Mouse (Mus musculus) embryonic stem cell, embryonic (primary cell): ENCODE data around the gene Ints7.

Source experiments
- CTCF ChIA-PET, 4 experiments: fragments of 300-600 bp in 2 of 4; fragments of 350-600 bp in 2 of 4; sonication (Branson Sonifier 250); formaldehyde crosslinking; loops; one replicate each; lab custom pipeline; 2022; ENCODE audit warnings: inconsistent platforms in 2 of 4; lab: Charles Lee
- POLR2A ChIA-PET, 4 experiments: fragments of 300-600 bp in 2 of 4; fragments of 350-600 bp in 2 of 4; sonication (Branson Sonifier 250); formaldehyde crosslinking; loops; one replicate each; lab custom pipeline; 2022; ENCODE audit warnings: antibody characterized with exemption in 4 of 4, inconsistent platforms in 1 of 4; lab: Charles Lee

Gene Ints7

DNA sequence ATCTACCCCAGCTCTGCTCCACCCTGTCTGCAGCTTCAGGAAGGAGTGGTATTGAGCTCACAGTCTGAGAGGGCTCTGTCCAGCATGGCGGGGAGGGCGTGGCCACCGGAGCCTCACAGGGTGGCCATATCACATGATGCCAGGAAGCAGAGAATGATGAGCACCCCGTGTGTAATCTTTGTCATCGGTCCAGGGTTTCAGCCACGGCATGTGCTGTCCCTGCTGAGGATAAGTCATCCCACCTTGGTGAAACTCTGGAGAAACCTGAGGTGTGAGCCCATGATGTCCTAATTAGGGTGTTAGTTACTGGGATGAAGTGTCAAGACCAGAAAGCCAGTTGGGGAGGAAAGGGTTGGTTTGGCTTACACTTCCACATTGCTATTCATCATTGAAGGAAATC lies 33.6 kb downstream of the Ints7 start:
- CTCF ChIA-PET = interaction anchor here in 2 of 4 experiments (1.0 to 2.6 kb wide), 7 partner anchors 22 to 209 kb away, joined by 3 to 8 read pairs (median 4); partner anchors contain the start of genes Dtl (in 2 of the 2) and Ints7 (in 2 of the 2)
- POLR2A ChIA-PET = interaction anchor here in 2 of 4 experiments (0.9 to 4.4 kb wide), 8 partner anchors 12 to 212 kb away, joined by 3 to 23 read pairs (median 3); partner anchors contain the start of genes Dtl (in 2 of the 2), Ints7 (in 2 of the 2) and Nek2 (in 1 of the 2)

DNA sequence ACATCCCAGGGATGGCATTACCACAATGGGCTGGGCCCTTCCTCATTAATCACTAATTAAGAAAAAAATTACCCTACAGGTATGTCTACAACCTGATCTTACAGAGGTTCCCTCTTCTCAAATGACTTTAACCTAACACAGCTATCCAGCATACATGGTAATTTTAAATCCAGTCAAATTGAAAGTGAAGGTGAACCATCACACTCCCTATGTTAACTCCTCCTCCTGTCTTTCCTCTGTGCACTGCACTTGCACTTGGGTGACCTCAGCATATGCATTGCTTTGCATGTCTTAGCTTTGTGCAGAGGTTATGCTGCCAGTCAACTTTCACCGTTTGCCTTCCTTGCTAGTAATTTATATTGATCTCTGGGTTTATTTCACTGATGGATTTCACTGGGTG lies 34.1 kb downstream of the Ints7 start:
- ChIA-PET CTCF (interaction anchor here in 2 of 4 experiments (1.0 to 1.4 kb wide), 4 partner anchors 23 to 52 kb away, joined by 3 to 6 read pairs (median 4); partner anchors contain the start of genes Dtl (in 2 of the 2) and Ints7 (in 2 of the 2)), POLR2A (interaction anchor here in 2 of 4 experiments (1.0 to 4.4 kb wide), 4 partner anchors 13 to 212 kb away, joined by 3 to 23 read pairs (median 4); partner anchors contain the start of genes Dtl (in 2 of the 2), Ints7 (in 2 of the 2) and Nek2 (in 1 of the 2))

DNA sequence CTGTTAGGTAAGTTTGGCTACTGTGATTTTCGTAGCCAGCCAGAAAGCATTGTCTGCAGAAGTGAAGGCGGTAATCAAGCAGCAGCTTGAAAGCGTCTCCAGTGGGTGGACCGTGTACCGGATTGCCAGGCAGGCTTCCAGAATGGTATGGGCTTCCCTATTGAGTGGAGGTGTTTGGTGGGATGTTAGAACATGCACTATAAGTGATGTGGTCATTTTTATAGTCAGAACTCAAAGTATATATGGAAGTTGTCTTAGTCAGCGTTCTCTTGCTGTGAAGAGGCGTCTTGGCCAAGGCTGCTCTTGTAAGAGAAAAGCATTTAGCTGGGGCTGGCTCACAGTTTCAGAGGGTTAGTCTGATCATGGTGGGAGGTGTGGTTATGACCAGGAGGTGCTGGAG lies 34.9 kb downstream of the Ints7 start:
- CTCF ChIA-PET = interaction anchor here in 1 of 4 experiments (1.3 kb wide), 1 partner anchor 35 kb away, joined by 4 read pairs; the partner anchor contains the start of genes Dtl and Ints7
- POLR2A ChIA-PET = interaction anchor here in 2 of 4 experiments (1.1 to 4.4 kb wide), 5 partner anchors 11 to 211 kb away, joined by 3 to 23 read pairs (median 3); partner anchors contain the start of genes Dtl (in 1 of the 2), Ints7 (in 1 of the 2) and Nek2 (in 1 of the 2)

GRCm38 (mm10) chr1:191611686-191612085 lies 36.2 kb downstream of the Ints7 start:
- CTCF ChIA-PET = interaction anchor here in 1 of 4 experiments (0.6 kb wide), 1 partner anchor 305 kb away, joined by 17 read pairs; no protein-coding TSS in a partner anchor
- POLR2A ChIA-PET = interaction anchor here in 3 of 4 experiments (0.7 to 1.7 kb wide), 9 partner anchors 11 to 36 kb away, joined by 3 to 7 read pairs (median 3); partner anchors contain the start of genes Dtl (in 2 of the 3) and Ints7 (in 2 of the 3)

DNA sequence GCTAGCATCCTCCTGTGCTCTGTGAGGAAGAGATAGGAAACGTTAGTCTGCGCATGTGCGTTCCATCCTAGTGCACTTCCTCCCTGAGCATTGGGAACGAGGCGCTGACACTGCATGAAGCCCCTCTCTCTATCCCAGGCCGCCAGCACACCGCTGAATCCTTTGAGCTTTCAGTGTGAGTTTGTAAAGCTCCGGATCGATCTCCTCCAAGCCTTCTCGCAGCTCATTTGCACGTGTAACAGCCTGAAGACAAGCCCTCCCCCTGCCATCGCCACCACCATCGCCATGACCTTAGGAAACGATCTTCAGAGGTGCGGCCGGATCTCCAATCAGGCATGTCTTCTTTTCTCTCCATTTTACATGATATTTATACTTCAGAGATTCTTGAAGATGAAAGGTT lies 37.4 kb downstream of the Ints7 start:
- POLR2A ChIA-PET = interaction anchor here in 3 of 4 experiments (0.6 to 1.1 kb wide), 4 partner anchors 9 to 69 kb away, joined by 3 to 4 read pairs (median 4); no protein-coding TSS in a partner anchor
- CTCF ChIA-PET = interaction anchor here in 1 of 4 experiments (0.9 kb wide), 1 partner anchor 205 kb away, joined by 3 read pairs; no protein-coding TSS in a partner anchor

- ChIA-PET POLR2A (interaction anchor here in 2 of 4 experiments (0.6 to 4.9 kb wide), 7 partner anchors 9 to 219 kb away, joined by 3 to 24 read pairs (median 4); partner anchors contain the start of genes Dtl (in 2 of the 2) and Ints7 (in 2 of the 2)), CTCF (interaction anchor here in 2 of 4 experiments (0.6 to 1.4 kb wide), 3 partner anchors 192 to 202 kb away, joined by 3 to 7 read pairs (median 3); no protein-coding TSS in a partner anchor)
These were observed 40.8 kb downstream of the Ints7 start for GRCm38 (mm10) chr1:191616245-191616644.

- CTCF ChIA-PET = interaction anchor here in 1 of 4 experiments (1.1 kb wide), 1 partner anchor 200 kb away, joined by 3 read pairs; no protein-coding TSS in a partner anchor
- POLR2A ChIA-PET = interaction anchor here (0.5 to 4.9 kb wide), 7 partner anchors 11 to 203 kb away, joined by 3 to 24 read pairs (median 3); partner anchors contain the start of genes Dtl (in 3 of the 4) and Ints7 (in 3 of the 4)
These were observed 42.2 kb downstream of the Ints7 start for GRCm38 (mm10) chr1:191617589-191617988.

DNA sequence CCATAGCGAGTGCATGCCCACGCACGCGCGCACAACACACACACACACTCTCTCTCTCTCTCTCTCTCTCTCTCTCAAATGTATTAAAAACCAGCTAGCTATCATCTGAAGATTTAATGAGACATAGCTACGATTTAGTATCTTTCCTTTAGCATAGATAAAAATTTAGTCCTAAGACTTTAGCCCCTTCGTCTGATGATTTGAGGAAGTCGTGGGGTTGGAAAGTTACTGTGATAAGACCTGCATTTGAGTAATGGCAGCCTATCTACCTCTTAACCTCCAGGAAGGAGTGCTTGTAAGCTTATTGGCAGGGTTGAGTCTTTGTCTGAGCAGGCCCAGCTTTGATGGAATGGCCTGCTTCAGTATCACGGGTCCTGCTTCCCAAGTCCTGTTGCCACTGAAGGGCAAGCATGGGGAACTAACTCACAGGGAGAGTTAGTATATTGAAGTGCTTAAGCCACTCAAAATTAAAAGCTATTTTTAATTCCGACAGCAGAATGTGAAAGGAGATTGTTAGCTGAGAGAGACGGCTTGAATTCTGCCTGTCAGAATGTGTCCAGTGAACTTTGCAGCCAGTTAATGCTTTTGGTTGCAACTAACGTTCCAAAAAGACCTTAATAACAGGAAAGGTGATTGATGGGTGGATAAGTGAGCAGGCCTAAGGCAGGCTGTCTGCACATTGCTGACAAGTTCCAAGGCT lies 42.8 kb downstream of the Ints7 start:
- CTCF ChIA-PET = interaction anchor here in 1 of 4 experiments (1.1 kb wide), 1 partner anchor 200 kb away, joined by 3 read pairs; no protein-coding TSS in a partner anchor
- POLR2A ChIA-PET = interaction anchor here (0.5 to 4.9 kb wide), 7 partner anchors 10 to 202 kb away, joined by 3 to 24 read pairs (median 3); partner anchors contain the start of genes Dtl (in 3 of the 4) and Ints7 (in 3 of the 4)

DNA sequence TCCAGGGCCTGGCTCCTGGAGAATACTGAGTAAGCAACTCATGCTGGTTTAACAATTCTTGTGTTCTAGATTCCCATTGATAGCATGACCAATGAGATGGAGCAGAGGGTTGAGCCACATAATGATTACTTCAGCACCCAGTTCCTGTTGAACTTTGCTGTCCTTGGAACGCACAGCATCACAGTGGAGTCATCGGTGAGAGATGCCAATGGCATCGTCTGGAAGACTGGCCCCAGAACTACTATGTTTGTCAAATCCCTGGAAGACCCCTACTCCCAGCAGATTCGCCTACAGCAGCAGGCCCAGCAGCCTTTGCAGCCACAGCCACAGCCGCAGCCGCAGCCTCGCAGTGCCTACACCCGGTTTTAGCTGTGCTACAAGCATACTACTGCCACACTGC lies 45.7 kb downstream of the Ints7 start:
- POLR2A ChIA-PET = interaction anchor here in 1 of 4 experiments (0.7 to 1.0 kb wide), 2 partner anchors 40 to 46 kb away, joined by 3 read pairs; partner anchors contain the start of genes Dtl and Ints7
- CTCF ChIA-PET = interaction anchor here in 1 of 4 experiments (0.7 kb wide), 1 partner anchor 26 kb away, joined by 5 read pairs; no protein-coding TSS in a partner anchor

GRCm38 (mm10) chr1:191622801-191623200 lies 47.4 kb downstream of the Ints7 start:
- ChIA-PET POLR2A (interaction anchor here (0.6 to 1.4 kb wide), 7 partner anchors 8 to 310 kb away, joined by 3 to 6 read pairs (median 4); partner anchors contain the start of genes Dtl (in 1 of the 4) and Ints7 (in 1 of the 4)), CTCF (interaction anchor here in 3 of 4 experiments (0.7 to 1.9 kb wide), 2 partner anchors 195 kb away, joined by 3 to 5 read pairs (median 5); no protein-coding TSS in a partner anchor)

GRCm38 (mm10) chr1:191624492-191624891 lies 49.1 kb downstream of the Ints7 start:
- CTCF ChIA-PET = interaction anchor here in 2 of 4 experiments (0.5 to 1.5 kb wide), 2 partner anchors 9 to 193 kb away, joined by 3 to 4 read pairs; no protein-coding TSS in a partner anchor
- POLR2A ChIA-PET = interaction anchor here in 3 of 4 experiments (0.6 to 5.4 kb wide), 19 partner anchors 8 to 227 kb away, joined by 3 to 18 read pairs (median 4); partner anchors contain the start of genes Dtl (in 2 of the 3), Ints7 (in 2 of the 3), Lpgat1 (in 1 of the 3) and Nek2 (in 1 of the 3)

DNA sequence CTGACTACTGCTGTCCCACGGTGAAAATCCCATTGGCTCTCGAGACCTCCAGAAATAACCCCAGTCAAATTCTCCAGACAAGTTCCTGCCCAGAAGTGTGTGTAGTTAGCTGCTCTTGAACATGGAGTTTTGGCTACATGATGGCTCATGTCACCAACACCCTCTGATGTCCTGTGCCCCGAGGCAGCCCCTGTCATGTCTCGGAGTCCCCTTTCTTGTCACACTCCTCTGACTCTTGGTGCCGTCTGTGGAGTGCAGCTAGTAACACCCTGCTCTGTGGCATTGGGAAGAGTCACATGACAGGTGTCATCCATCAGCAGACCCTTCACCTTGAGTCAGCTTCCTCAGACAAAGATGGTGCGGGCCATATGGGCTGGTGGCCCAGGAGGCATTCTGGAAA lies 49.6 kb downstream of the Ints7 start:
- POLR2A ChIA-PET = interaction anchor here (0.5 to 5.4 kb wide), 21 partner anchors 8 to 228 kb away, joined by 3 to 18 read pairs (median 4); partner anchors contain the start of genes Dtl (in 2 of the 4), Ints7 (in 2 of the 4), Lpgat1 (in 1 of the 4) and Nek2 (in 1 of the 4)
- CTCF ChIA-PET = interaction anchor here in 1 of 4 experiments (1.5 kb wide), 1 partner anchor 193 kb away, joined by 4 read pairs; no protein-coding TSS in a partner anchor

- ChIA-PET CTCF (no interaction called here), POLR2A (interaction anchor here (0.5 to 5.4 kb wide), 18 partner anchors 8 to 229 kb away, joined by 3 to 18 read pairs (median 4); partner anchors contain the start of genes Dtl (in 2 of the 4), Ints7 (in 2 of the 4) and Nek2 (in 1 of the 4))
These were observed 50.2 kb downstream of the Ints7 start for GRCm38 (mm10) chr1:191625620-191626019.

DNA sequence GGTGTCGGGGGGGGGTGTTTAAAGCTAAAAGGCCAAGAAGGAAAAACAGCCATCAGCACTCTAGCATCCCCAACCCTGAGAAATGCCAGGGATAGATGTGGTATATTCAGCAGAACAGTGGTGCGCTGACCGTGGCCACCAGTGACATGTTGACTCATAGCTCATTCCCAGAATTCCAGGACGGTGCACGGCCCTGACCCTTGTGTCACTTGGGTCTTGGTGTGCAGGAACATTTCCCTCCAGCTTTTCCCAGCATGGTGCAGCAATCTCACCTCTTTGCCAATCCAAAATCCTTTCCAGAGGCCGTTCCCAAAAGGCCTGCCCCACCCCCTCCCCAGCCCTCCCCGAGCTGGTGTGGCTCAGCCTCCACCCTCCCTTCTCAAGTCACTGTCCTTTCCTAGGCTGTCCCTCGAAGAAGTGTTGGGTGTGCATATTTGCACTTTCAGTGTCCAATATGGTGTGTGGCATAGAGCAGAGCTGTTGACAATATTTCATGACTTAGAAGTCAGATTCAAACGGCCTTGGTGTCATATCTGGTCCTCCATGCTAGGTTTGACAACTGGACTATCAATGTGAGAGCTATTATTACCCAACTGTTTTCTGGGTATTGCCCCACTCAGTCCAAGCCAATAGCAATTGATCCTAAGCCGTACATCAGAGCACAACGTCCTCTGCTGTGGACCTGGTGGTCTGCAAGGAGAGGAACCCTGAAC lies 53.2 kb downstream of the Ints7 start:
- ChIA-PET CTCF (interaction anchor here in 1 of 4 experiments (0.6 to 1.0 kb wide), 2 partner anchors 53 to 189 kb away, joined by 4 to 6 read pairs; partner anchors contain the start of genes Dtl and Ints7), POLR2A (interaction anchor here in 3 of 4 experiments (0.7 to 5.4 kb wide), 11 partner anchors 11 to 863 kb away, joined by 3 to 18 read pairs (median 3); partner anchors contain the start of genes Dtl (in 2 of the 3), Ints7 (in 2 of the 3) and Lpgat1 (in 1 of the 3))

GRCm38 (mm10) chr1:191629170-191629636 lies 53.8 kb downstream of the Ints7 start:
- ChIA-PET CTCF (interaction anchor here in 1 of 4 experiments (1.0 kb wide), 1 partner anchor 189 kb away, joined by 4 read pairs; no protein-coding TSS in a partner anchor), POLR2A (interaction anchor here in 3 of 4 experiments (0.7 to 1.4 kb wide), 7 partner anchors 11 to 96 kb away, joined by 3 to 5 read pairs (median 3); partner anchors contain the start of genes Dtl (in 1 of the 3), Ints7 (in 1 of the 3) and Lpgat1 (in 1 of the 3))
